Mouse (Mus musculus) kidney, postnatal 0 days (tissue): ENCODE data around the gene Rsrc1. TPM values are rescaled to one million over a fixed set of nuclear protein-coding genes. Genes with fewer than 3 reads are reported as not detected.
"Not testable (repeated sequence)": the region's sequence is repeated elsewhere in the genome, so short reads cannot be mapped to it uniquely, and the experiment has no call there.

Experiments
- ATAC-seq: fragments of 200-750 bp; cut with Nextera tagmentation; replicated peaks from 2 replicates; pipeline ENCODE4 v1.8.0; 2017; ENCODE audit warnings: low read depth, moderate number of reproducible peaks, moderate TSS enrichment, moderate library complexity; ENCODE audit not compliant: low FRiP score
- DNase-seq: peaks from one replicate; pipeline ENCODE4 v3.0.0-alpha.2; 2016; ENCODE audit warnings: low spot score
- H3K27ac ChIP-seq: fragments of 300-500 bp; sonication (generic); 2 replicates; pipeline ENCODE4 v1.5.1; 2014; ENCODE audit warnings: mild to moderate bottlenecking
- H3K27me3 ChIP-seq: fragments of 300-500 bp; sonication (generic); 2 replicates; pipeline ENCODE4 v1.6.1; 2014; ENCODE audit warnings: low read length, mixed read lengths; ENCODE audit not compliant: insufficient read depth
- H3K36me3 ChIP-seq: fragments of 300-500 bp; sonication (generic); 2 replicates; pipeline ENCODE4 v1.6.1; 2014; ENCODE audit warnings: low read length, mixed read lengths; ENCODE audit not compliant: insufficient read depth
- H3K4me1 ChIP-seq: fragments of 300-500 bp; sonication (generic); replicated peaks from 2 replicates; pipeline ENCODE4 v1.6.1; 2014; ENCODE audit warnings: antibody characterized with exemption, low read length, mixed read lengths; ENCODE audit not compliant: insufficient read depth
- H3K4me2 ChIP-seq: fragments of 300-500 bp; sonication (generic); 2 replicates; pipeline ENCODE4 v1.6.1; 2014; ENCODE audit warnings: mild to moderate bottlenecking, low read length, moderate library complexity, mixed read lengths
- H3K4me3 ChIP-seq: fragments of 300-500 bp; sonication (generic); replicated peaks from 2 replicates; pipeline ENCODE4 v1.5.1; 2014; ENCODE audit warnings: low read depth, low read length
- H3K9ac ChIP-seq: fragments of 300-500 bp; sonication (generic); 2 replicates; pipeline ENCODE4 v1.6.1; 2014; ENCODE audit warnings: low read depth, low read length
- H3K9me3 ChIP-seq: fragments of 300-500 bp; sonication (generic); replicated peaks from 2 replicates; pipeline ENCODE4 v1.6.1; 2016; ENCODE audit warnings: low read length, inconsistent platforms, mixed read lengths
- CTCF ChIP-seq: IDR thresholded peaks from 2 replicates; pipeline ENCODE4 v1.5.1; 2016; ENCODE audit warnings: antibody characterized with exemption, low read depth, mild to moderate bottlenecking, moderate library complexity
- WGBS: fragments of 180-500 bp; shearing (Covaris S2); extraction: QIAGEN DNeasy Blood & Tissue Kit; methylation state at CpG from one replicate; pipeline ENCODE4 v1.1.7; 2014; 5-methylcytosine and 5-hydroxymethylcytosine counted together
- polyA plus RNA-seq: library from polyadenylated mRNA; unstranded; fragments of >200 nt; fragmentation: Nextera tagmentation; extraction: Ambion mirVana; gene quantifications from 2 replicates; pipeline ENCODE4 v1.2.1, GENCODE M21; 2015

The Rsrc1 gene
- polyA plus RNA-seq, 1 experiment from 2014 or later = 26.6 TPM

- DNase-seq (no peak), ATAC-seq (no peak)
- TF ChIP-seq CTCF = no peak
- Histone ChIP-seq H3K4me2 (no peak overlapping the region), H3K27me3 (no peaks in the 10 kb centered on the region), H3K9ac (no peak overlapping the region), H3K27ac (no peak overlapping the region), H3K36me3 (no peaks in the 10 kb centered on the region), H3K9me3 (no peaks in the 10 kb centered on the region), H3K4me3 (no peak overlapping the region), H3K4me1 (no peaks in the 10 kb centered on the region)
- 100% methylated on average over 1 of the region's 1 CpGs for WGBS
Measured at GRCm38 (mm10) chr3:67146280-67146679, 165.1 kb downstream of the Rsrc1 start.

- 88% methylated on average over 3 of the region's 3 CpGs for WGBS
- Histone ChIP-seq H3K9me3 (no peaks in the 10 kb centered on the region), H3K4me1 (no peaks in the 10 kb centered on the region), H3K36me3 (no peaks in the 10 kb centered on the region), H3K9ac (no peak overlapping the region), H3K4me2 (no peak overlapping the region), H3K4me3 (no peak overlapping the region), H3K27ac (no peak overlapping the region), H3K27me3 (no peaks in the 10 kb centered on the region)
- no peak for TF ChIP-seq CTCF
- ATAC-seq = no peak
- no peak for DNase-seq
Measured at GRCm38 (mm10) chr3:67147246-67147645, 166.1 kb downstream of the Rsrc1 start.

- Histone ChIP-seq H3K9me3 (no peaks in the 10 kb centered on the region), H3K36me3 (no peaks in the 10 kb centered on the region), H3K4me1 (no peaks in the 10 kb centered on the region), H3K4me3 (no peak overlapping the region), H3K27me3 (no peaks in the 10 kb centered on the region), H3K4me2 (no peak overlapping the region), H3K9ac (no peak overlapping the region), H3K27ac (no peak overlapping the region)
- WGBS = 38% methylated on average over 3 of the region's 3 CpGs
- DNase-seq (peak; percentile 44), ATAC-seq (no peak)
- peak; percentile 66 for TF ChIP-seq CTCF
Measured at GRCm38 (mm10) chr3:67197179-67197578, 216.0 kb downstream of the Rsrc1 start.

- Histone ChIP-seq H3K4me1 (no peaks in the 10 kb centered on the region), H3K9ac (no peak overlapping the region), H3K4me2 (no peak overlapping the region), H3K36me3 (no peaks in the 10 kb centered on the region), H3K4me3 (no peak overlapping the region), H3K27ac (no peak overlapping the region), H3K9me3 (no peaks in the 10 kb centered on the region), H3K27me3 (no peaks in the 10 kb centered on the region)
- TF ChIP-seq CTCF = no peak
- DNase-seq (no peak), ATAC-seq (no peak)
- WGBS = 83% methylated on average over 1 of the region's 1 CpGs
Measured at GRCm38 (mm10) chr3:67213047-67213457, 231.9 kb downstream of the Rsrc1 start.

GRCm38 (mm10) chr3:67232617-67233241 is 251.5 kb downstream of the Rsrc1 start:
- no peaks in the 10 kb centered on the region for H3K9me3 ChIP-seq
- no peak overlapping the region for H3K4me3 ChIP-seq
- DNase-seq = no peak
- no peaks in the 10 kb centered on the region for H3K27me3 ChIP-seq
- no peak overlapping the region for H3K4me2 ChIP-seq
- H3K27ac ChIP-seq = no peak overlapping the region
- H3K36me3 ChIP-seq = no peaks in the 10 kb centered on the region
- no peak for ATAC-seq
- 62% methylated on average over 3 of the region's 3 CpGs for WGBS
- TF ChIP-seq CTCF = no peak
- H3K4me1 ChIP-seq = no peaks in the 10 kb centered on the region
- H3K9ac ChIP-seq = no peak overlapping the region

GRCm38 (mm10) chr3:67242451-67242850 is 261.3 kb downstream of the Rsrc1 start:
- H3K9me3 ChIP-seq, ATAC-seq, H3K4me2 ChIP-seq, H3K9ac ChIP-seq, H3K4me1 ChIP-seq, H3K4me3 ChIP-seq, H3K36me3 ChIP-seq, DNase-seq, H3K27me3 ChIP-seq, H3K27ac ChIP-seq: not testable (repeated sequence)
- 87% methylated on average over 10 of the region's 10 CpGs for WGBS

- DNase-seq (peak; percentile 42), ATAC-seq (no peak)
- no peak overlapping the region for H3K4me3 ChIP-seq
- 66% methylated on average over 3 of the region's 3 CpGs for WGBS
- no peaks in the 10 kb centered on the region for H3K9me3 ChIP-seq
- no peak overlapping the region for H3K4me2 ChIP-seq
- H3K27me3 ChIP-seq = no peaks in the 10 kb centered on the region
- no peaks in the 10 kb centered on the region for H3K4me1 ChIP-seq
- no peak overlapping the region for H3K9ac ChIP-seq
- peak; percentile 52 for TF ChIP-seq CTCF
- H3K27ac ChIP-seq = no peak overlapping the region
- no peaks in the 10 kb centered on the region for H3K36me3 ChIP-seq
Measured at GRCm38 (mm10) chr3:67267448-67267847, 286.3 kb downstream of the Rsrc1 start.
